ENCODE assay signal across 20 mouse cellular contexts in the genomic region with DNA sequence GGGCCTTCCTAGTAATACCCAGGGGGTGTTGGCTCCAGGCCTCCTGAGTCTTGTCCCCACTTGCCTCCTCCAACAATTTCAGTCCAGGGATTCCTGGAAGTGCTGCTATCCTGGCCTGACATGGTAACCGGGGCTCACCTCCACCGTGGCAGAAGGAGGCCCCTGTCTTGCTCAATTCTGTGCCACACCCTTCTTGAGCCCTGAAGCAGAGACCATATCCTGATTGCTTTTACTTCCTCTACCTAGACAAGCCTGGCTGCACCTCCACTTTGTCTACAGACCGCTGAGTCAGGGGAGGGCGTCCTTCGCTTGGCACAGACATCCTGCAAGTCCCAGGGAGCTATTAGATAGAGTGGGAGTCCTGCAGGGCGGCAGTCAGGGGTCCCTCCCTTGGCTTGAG. TPM values are rescaled to one million over a fixed set of nuclear protein-coding genes. Genes with fewer than 3 reads are reported as not detected.
A peak's percentile ranks its signal among the peaks of the same experiment; 100 is the strongest.
DNase-seq lines count a peak whose midpoint lies in the region; ATAC-seq and TF ChIP-seq lines count a peak whose summit lies in the region.
"Had no signal": no experiment of that assay in that cellular context is flagged by ENCODE, and none has a peak within 500 bp of the region (broad histone marks: within the 10 kb centered on the region; RNA-seq: fewer than 3 reads in every experiment).

No protein-coding gene starts in this region.

- peaks cover 24% of the 10 kb centered on the region for H3K4me1 ChIP-seq in liver, embryonic 15.5 days (replicated peaks)
- peaks cover 14% of the 10 kb centered on the region for H3K4me1 ChIP-seq in liver, embryonic 11.5 days (replicated peaks; ENCODE audit: control insufficient read depth, insufficient read depth, low read length)
- H3K4me1 ChIP-seq in CH12.LX (ENCODE audit: control insufficient read depth in 1 of 2, insufficient read depth in 2 of 2) = peaks cover 15 to 23% of the 10 kb centered on the region in 2 experiments
- peaks cover 10% of the 10 kb centered on the region for H3K4me1 ChIP-seq in liver, embryonic 16.5 days (ENCODE audit: control insufficient read depth, low read depth, low read length)
- peaks cover 32% of the 10 kb centered on the region for H3K4me1 ChIP-seq in thymus, adult 2 months (replicated peaks; ENCODE audit: control insufficient read depth, insufficient read depth, low read length)
- H3K4me1 ChIP-seq in forebrain, embryonic 15.5 days = peaks cover 11% of the 10 kb centered on the region

- no peak overlapping the region for H3K4me2 ChIP-seq in liver, embryonic 15.5 days
- no peak overlapping the region for H3K4me2 ChIP-seq in liver, embryonic 11.5 days
- no peak overlapping the region for H3K4me2 ChIP-seq in CH12.LX (ENCODE audit: insufficient read depth, low read depth, poor library complexity, severe bottlenecking)
- no peak overlapping the region for H3K4me2 ChIP-seq in liver, embryonic 16.5 days (ENCODE audit: low read depth, low read length)
- no peak overlapping the region for H3K4me2 ChIP-seq in forebrain, embryonic 15.5 days (replicated peaks)
- H3K4me2 ChIP-seq: forebrain, embryonic 12.5 days; heart, embryonic 13.5 days; kidney, embryonic 15.5 days had no signal

- dilution Hi-C loops in CH12.LX (cut with MboI; ENCODE audit: extremely low pct_ligation_motif_present, extremely low pct_unique_long_range_greater_than_20kb, low sequenced_read_pairs) = no loop called here

- H3K27me3 ChIP-seq in liver, embryonic 15.5 days = 0 out of 2 replicates have a peak, but pooled peaks cover 3% of the 10 kb centered on the region
- no peaks in the 10 kb centered on the region; the same call in 1 of the 2 replicates for H3K27me3 ChIP-seq in liver, embryonic 11.5 days (replicated peaks; ENCODE audit: control insufficient read depth, insufficient read depth, low read length)
- H3K27me3 ChIP-seq in CH12.LX (replicated peaks) = no peaks in the 10 kb centered on the region
- H3K27me3 ChIP-seq in liver, embryonic 16.5 days (ENCODE audit: control insufficient read depth, insufficient read depth, low read depth, low read length) = no peaks in the 10 kb centered on the region
- no peaks in the 10 kb centered on the region for H3K27me3 ChIP-seq in thymus, adult 2 months (ENCODE audit: control insufficient read depth, insufficient read depth, low read length)
- no peaks in the 10 kb centered on the region for H3K27me3 ChIP-seq in forebrain, embryonic 15.5 days

- H3K9me3 ChIP-seq in liver, embryonic 15.5 days (replicated peaks) = no peaks in the 10 kb centered on the region
- no peaks in the 10 kb centered on the region for H3K9me3 ChIP-seq in liver, embryonic 11.5 days (ENCODE audit: control insufficient read depth, low read length)
- H3K9me3 ChIP-seq in CH12.LX (replicated peaks; ENCODE audit: low read length) = peaks cover 5% of the 10 kb centered on the region
- no peaks in the 10 kb centered on the region for H3K9me3 ChIP-seq in liver, embryonic 16.5 days (replicated peaks; ENCODE audit: control insufficient read depth, low read length)
- no peaks in the 10 kb centered on the region for H3K9me3 ChIP-seq in forebrain, embryonic 15.5 days
- H3K9me3 ChIP-seq: forebrain, embryonic 12.5 days; heart, embryonic 13.5 days; kidney, embryonic 15.5 days; limb, embryonic 10.5 days had no signal

- WGBS in liver, embryonic 15.5 days (ENCODE audit: insufficient replicate concordance) = 39% methylated on average over 6 of the region's 6 CpGs
- 50% methylated on average over 6 of the region's 6 CpGs for WGBS in liver, embryonic 11.5 days
- 40% methylated on average over 6 of the region's 6 CpGs for WGBS in liver, embryonic 16.5 days (ENCODE audit: insufficient replicate concordance)
- 70% methylated on average over 6 of the region's 6 CpGs for WGBS in thymus, adult 2 months
- WGBS in forebrain, embryonic 15.5 days = 78% methylated on average over 6 of the region's 6 CpGs

- H3K9ac ChIP-seq in liver, embryonic 15.5 days = no peak overlapping the region
- no peak overlapping the region for H3K9ac ChIP-seq in liver, embryonic 11.5 days (ENCODE audit: low read depth, low read length)
- H3K9ac ChIP-seq in CH12.LX (ENCODE audit: insufficient read depth, low read depth) = no peak overlapping the region
- H3K9ac ChIP-seq in liver, embryonic 16.5 days (ENCODE audit: low read depth, low read length) = no peak overlapping the region
- H3K9ac ChIP-seq in forebrain, embryonic 15.5 days (replicated peaks) = no peak overlapping the region
- H3K9ac ChIP-seq: forebrain, embryonic 12.5 days; heart, embryonic 13.5 days; kidney, embryonic 15.5 days; liver, embryonic 14.5 days had no signal

- TF ChIP-seq EP300 in CH12.LX (IDR thresholded peaks at IDR 0.05; ENCODE audit: low read length) = no peak

- H3K36me3 ChIP-seq in liver, embryonic 15.5 days (replicated peaks) = no peaks in the 10 kb centered on the region
- H3K36me3 ChIP-seq in liver, embryonic 11.5 days (ENCODE audit: control insufficient read depth, insufficient read depth, low read length) = no peaks in the 10 kb centered on the region
- H3K36me3 ChIP-seq in CH12.LX (replicated peaks in 1 of 2; ENCODE audit: control insufficient read depth in 1 of 2, insufficient read depth in 1 of 2, low read length in 1 of 2) = peaks cover 9 to 42% of the 10 kb centered on the region in 2 experiments
- no peaks in the 10 kb centered on the region for H3K36me3 ChIP-seq in liver, embryonic 16.5 days (ENCODE audit: control insufficient read depth, insufficient read depth)
- H3K36me3 ChIP-seq in thymus, adult 2 months (ENCODE audit: control insufficient read depth, insufficient read depth, low read length) = no peaks in the 10 kb centered on the region
- no peaks in the 10 kb centered on the region for H3K36me3 ChIP-seq in forebrain, embryonic 15.5 days
- H3K36me3 ChIP-seq: forebrain, embryonic 12.5 days; heart, embryonic 13.5 days; kidney, embryonic 15.5 days; limb, embryonic 10.5 days had no signal

- no peak for DNase-seq in liver, embryonic 11.5 days (ENCODE audit: low spot score)
- DNase-seq in CH12.LX (ENCODE audit: extremely low read depth) = peak; percentile 61
- DNase-seq in spleen, postnatal 36 days (ENCODE audit: low spot score in 2 of 2) = peak; percentile 83
- no peak for DNase-seq in layer of hippocampus, adult 18-20 months (ENCODE audit: low spot score in 2 of 2)
- no peak for DNase-seq in thymus, adult 2 months
- DNase-seq: adrenal gland, postnatal 10 days; cerebellum, adult 18-20 months; cerebellum, postnatal 36 days; gastrocnemius, postnatal 36 days; heart, postnatal 36 days; thymus, postnatal 14 days had no signal

- H3K79me2 ChIP-seq in CH12.LX (replicated peaks; ENCODE audit: control insufficient read depth, extremely low read depth, insufficient read depth, poor library complexity, severe bottlenecking) = peaks cover 17% of the 10 kb centered on the region

- no peak overlapping the region for H3K4me3 ChIP-seq in liver, embryonic 15.5 days (replicated peaks)
- H3K4me3 ChIP-seq in liver, embryonic 11.5 days (ENCODE audit: low read depth, low read length) = no peak overlapping the region
- H3K4me3 ChIP-seq in CH12.LX (replicated peaks in 1 of 3; ENCODE audit: low read depth in 2 of 3, low read length in 2 of 3, poor library complexity in 1 of 3) = peak overlapping the region in 1 of 3 experiments; percentile 31
- H3K4me3 ChIP-seq in liver, embryonic 16.5 days (ENCODE audit: low read depth, low read length) = no peak overlapping the region
- no peak overlapping the region for H3K4me3 ChIP-seq in thymus, adult 2 months (ENCODE audit: control insufficient read depth, insufficient read depth, low read length)
- no peak overlapping the region for H3K4me3 ChIP-seq in forebrain, embryonic 15.5 days
- H3K4me3 ChIP-seq: forebrain, embryonic 12.5 days; heart, embryonic 13.5 days; kidney, embryonic 15.5 days; limb, embryonic 10.5 days had no signal

- in situ Hi-C loops in CH12.LX (cut with MboI; ENCODE audit: low pct_ligation_motif_present, low pct_unique_long_range_greater_than_20kb, low sequenced_read_pairs) = no loop called here

- H3K27ac ChIP-seq in liver, embryonic 15.5 days (replicated peaks) = 0 out of 2 replicates have a peak overlapping the region, but pooled peaks have one; percentile 16
- no peak overlapping the region for H3K27ac ChIP-seq in liver, embryonic 11.5 days (ENCODE audit: low read depth, low read length)
- peak overlapping the region; percentile 39 for H3K27ac ChIP-seq in CH12.LX (ENCODE audit: insufficient read depth, low read depth)
- H3K27ac ChIP-seq in liver, embryonic 16.5 days (ENCODE audit: low read length) = peak overlapping the region; percentile 23; the same call in 1 of the 2 replicates
- H3K27ac ChIP-seq in thymus, adult 2 months (ENCODE audit: control insufficient read depth, insufficient read depth, low read length) = no peak overlapping the region
- H3K27ac ChIP-seq in forebrain, embryonic 15.5 days (replicated peaks) = no peak overlapping the region
- H3K27ac ChIP-seq: forebrain, embryonic 12.5 days; heart, embryonic 13.5 days; kidney, embryonic 15.5 days; limb, embryonic 10.5 days; liver, embryonic 14.5 days had no signal

- ATAC-seq in liver, embryonic 15.5 days (ENCODE audit: insufficient read depth) = no peak
- no peak for ATAC-seq in liver, embryonic 11.5 days (replicated peaks; ENCODE audit: low FRiP score)
- ATAC-seq in liver, embryonic 16.5 days (ENCODE audit: low read depth) = no peak
- ATAC-seq in forebrain, embryonic 15.5 days (replicated peaks) = no peak
- ATAC-seq: midbrain, embryonic 16.5 days had no signal

- TF ChIP-seq POLR2A in CH12.LX (IDR thresholded peaks at IDR 0.05; ENCODE audit: low read depth, low read length) = no peak
- TF ChIP-seq POLR2A in thymus, adult 2 months (IDR thresholded peaks at IDR 0.05; ENCODE audit: control insufficient read depth, extremely low read depth, insufficient read depth, low read length, poor library complexity) = no peak

- TF ChIP-seq CTCF in CH12.LX (conservative IDR thresholded peaks at IDR 0.05 in 1 of 2, IDR thresholded peaks at IDR 0.05 in 1 of 2; ENCODE audit: low read depth in 2 of 2, low read length in 2 of 2) = no peak
- TF ChIP-seq CTCF in thymus, adult 2 months (IDR thresholded peaks at IDR 0.05; ENCODE audit: borderline replicate concordance, control insufficient read depth, extremely low read depth, insufficient read depth, low read length, poor library complexity) = no peak

- no peak for TF ChIP-seq RAD21 in CH12.LX (IDR thresholded peaks at IDR 0.05; ENCODE audit: low read depth, low read length)

RNA-seq across cellular contexts. Expression of gene Ccdc88b, which starts 2.7 kb away (rescaled TPM):
- polyA plus RNA-seq in liver, embryonic 15.5 days (2015; fragmentation: Nextera tagmentation; extraction: Ambion mirVana) = 2.5 and 2.8 TPM in 2 replicates
- 2.8 and 4.4 TPM in 2 replicates for polyA plus RNA-seq in liver, embryonic 11.5 days (2014; fragmentation: Nextera tagmentation; extraction: Ambion mirVana)
- total RNA-seq in CH12.LX (2012; rRNA removed) = 57.0 and 76.4 TPM in 2 replicates
- 19.3 and 20.5 TPM in 2 replicates for total RNA-seq in CH12.LX (2014; rRNA removed)
- 53.0 and 56.4 TPM in 2 replicates for polyA plus RNA-seq in CH12.LX (2012; ENCODE audit: insufficient read length, low read depth)
- polyA plus RNA-seq in liver, embryonic 16.5 days (2015; fragmentation: Nextera tagmentation; extraction: Ambion mirVana) = 1.9 and 2.8 TPM in 2 replicates
- 10 to 100 TPM; 13.8 to 16.1 TPM for total RNA-seq in layer of hippocampus, adult 18-20 months (2021)
- 225 and 234 TPM in 2 replicates for polyA plus RNA-seq in thymus, adult 2 months (2012; rRNA removed)
- polyA plus RNA-seq in forebrain, embryonic 15.5 days (2015; fragmentation: Nextera tagmentation; extraction: Ambion mirVana) = 0.40 and 0.71 TPM in 2 replicates

RNA-seq across cellular contexts. Expression of gene Rps6ka4, which starts 20.3 kb away (rescaled TPM):
- polyA plus RNA-seq in liver, embryonic 15.5 days (2015; fragmentation: Nextera tagmentation; extraction: Ambion mirVana) = 6.3 TPM in 2 replicates
- 11.5 and 12.6 TPM in 2 replicates for polyA plus RNA-seq in liver, embryonic 11.5 days (2014; fragmentation: Nextera tagmentation; extraction: Ambion mirVana)
- 7.8 and 9.8 TPM in 2 replicates for total RNA-seq in CH12.LX (2012; rRNA removed)
- 6.5 and 6.6 TPM in 2 replicates for total RNA-seq in CH12.LX (2014; rRNA removed)
- polyA plus RNA-seq in CH12.LX (2012; ENCODE audit: insufficient read length, low read depth) = 14.0 and 18.3 TPM in 2 replicates
- 5.0 and 5.5 TPM in 2 replicates for polyA plus RNA-seq in liver, embryonic 16.5 days (2015; fragmentation: Nextera tagmentation; extraction: Ambion mirVana)
- 10 to 100 TPM; 36.2 to 43.7 TPM for total RNA-seq in layer of hippocampus, adult 18-20 months (2021)
- polyA plus RNA-seq in thymus, adult 2 months (2012; rRNA removed) = 29.5 and 30.6 TPM in 2 replicates
- 7.1 and 7.7 TPM in 2 replicates for polyA plus RNA-seq in forebrain, embryonic 15.5 days (2015; fragmentation: Nextera tagmentation; extraction: Ambion mirVana)

RNA-seq across cellular contexts. Expression of gene Trmt112, which starts 48.8 kb away (rescaled TPM):
- polyA plus RNA-seq in liver, embryonic 15.5 days (2015; fragmentation: Nextera tagmentation; extraction: Ambion mirVana) = 59.7 and 67.9 TPM in 2 replicates
- polyA plus RNA-seq in liver, embryonic 11.5 days (2014; fragmentation: Nextera tagmentation; extraction: Ambion mirVana) = 167 and 169 TPM in 2 replicates
- 191 and 198 TPM in 2 replicates for total RNA-seq in CH12.LX (2012; rRNA removed)
- total RNA-seq in CH12.LX (2014; rRNA removed) = 89.5 and 97.9 TPM in 2 replicates
- polyA plus RNA-seq in CH12.LX (2012; ENCODE audit: insufficient read length, low read depth) = 158 and 212 TPM in 2 replicates
- 57.3 and 62.3 TPM in 2 replicates for polyA plus RNA-seq in liver, embryonic 16.5 days (2015; fragmentation: Nextera tagmentation; extraction: Ambion mirVana)
- total RNA-seq in layer of hippocampus, adult 18-20 months (2021) = 10 to 100 TPM; 43.1 to 53.9 TPM
- polyA plus RNA-seq in thymus, adult 2 months (2012; rRNA removed) = 183 and 203 TPM in 2 replicates
- polyA plus RNA-seq in forebrain, embryonic 15.5 days (2015; fragmentation: Nextera tagmentation; extraction: Ambion mirVana) = 116 and 125 TPM in 2 replicates

RNA-seq across cellular contexts. Expression of gene Prdx5, which starts 49.2 kb away (rescaled TPM):
- 144 and 151 TPM in 2 replicates for polyA plus RNA-seq in liver, embryonic 15.5 days (2015; fragmentation: Nextera tagmentation; extraction: Ambion mirVana)
- polyA plus RNA-seq in liver, embryonic 11.5 days (2014; fragmentation: Nextera tagmentation; extraction: Ambion mirVana) = 106 and 117 TPM in 2 replicates
- total RNA-seq in CH12.LX (2012; rRNA removed) (72.6 and 74.8 TPM in 2 replicates), CH12.LX (2014; rRNA removed) (77.2 and 83.5 TPM in 2 replicates)
- 137 TPM in 2 replicates for polyA plus RNA-seq in CH12.LX (2012; ENCODE audit: insufficient read length, low read depth)
- polyA plus RNA-seq in liver, embryonic 16.5 days (2015; fragmentation: Nextera tagmentation; extraction: Ambion mirVana) = 140 and 161 TPM in 2 replicates
- total RNA-seq in layer of hippocampus, adult 18-20 months (2021) = 100 to 1,000 TPM; 383 to 385 TPM
- polyA plus RNA-seq in thymus, adult 2 months (2012; rRNA removed) = 99.4 and 133 TPM in 2 replicates
- polyA plus RNA-seq in forebrain, embryonic 15.5 days (2015; fragmentation: Nextera tagmentation; extraction: Ambion mirVana) = 231 and 241 TPM in 2 replicates

Comparison
In these comparisons a context has a peak if more than half of its experiments do, and no peak if none do; other contexts are left out.
1. H3K27ac ChIP-seq: peak in liver, embryonic 15.5 days (single experiment), CH12.LX (single experiment) and liver, embryonic 16.5 days (single experiment); none in liver, embryonic 11.5 days (single experiment), thymus, adult 2 months (single experiment) and forebrain, embryonic 15.5 days (single experiment).
2. DNase-seq: peak in CH12.LX (single experiment) and spleen, postnatal 36 days (2 of 2); none in liver, embryonic 11.5 days (single experiment), layer of hippocampus, adult 18-20 months (0 of 2) and thymus, adult 2 months (single experiment).
3. RNA of gene Ccdc88b, which starts 2.7 kb away (polyA plus RNA-seq): 225 to 234 TPM in thymus, adult 2 months and 53.0 to 56.4 TPM in CH12.LX; 1.9 to 2.8 TPM in liver, embryonic 16.5 days, 2.8 to 4.4 TPM in liver, embryonic 11.5 days, 2.5 to 2.8 TPM in liver, embryonic 15.5 days and 0.40 to 0.71 TPM in forebrain, embryonic 15.5 days; every median in the first group is over 10 times any median in the second.